Mouse (Mus musculus) limb, embryonic 11.5 days (tissue): ENCODE data around the gene Prdm1. TPM values are rescaled to one million over a fixed set of nuclear protein-coding genes. Genes with fewer than 3 reads are reported as not detected.
A peak's percentile ranks its signal among the peaks of the same experiment; 100 is the strongest.

Experiments used
- ATAC-seq: fragments of 200-750 bp; cut with Nextera tagmentation; 2 replicates; pipeline ENCODE4 v1.8.0; 2017; ENCODE audit warnings: low read depth; ENCODE audit not compliant: insufficient number of reproducible peaks, low FRiP score, low TSS enrichment
- DNase-seq: peaks from one replicate; pipeline ENCODE4 v3.0.0-alpha.2; 2015; ENCODE audit warnings: low spot score
- H3K27ac ChIP-seq: fragments of 300-500 bp; sonication (generic); replicated peaks from 2 replicates; pipeline ENCODE4 v1.5.1; 2014; ENCODE audit warnings: low read depth, mild to moderate bottlenecking, low read length
- H3K27me3 ChIP-seq: fragments of 300-500 bp; sonication (generic); 2 replicates; pipeline ENCODE4 v1.6.1; 2014; ENCODE audit warnings: mild to moderate bottlenecking, low read length, mixed read lengths; ENCODE audit not compliant: control insufficient read depth, insufficient read depth
- H3K36me3 ChIP-seq: fragments of 300-500 bp; sonication (generic); 2 replicates; pipeline ENCODE4 v1.6.1; 2014; ENCODE audit warnings: mild to moderate bottlenecking, low read length, moderate library complexity, mixed read lengths; ENCODE audit not compliant: control insufficient read depth, insufficient read depth
- H3K4me1 ChIP-seq: fragments of 300-500 bp; sonication (generic); 2 replicates; pipeline ENCODE4 v1.6.1; 2014; ENCODE audit warnings: low read length, mixed read lengths; ENCODE audit not compliant: control insufficient read depth, insufficient read depth
- H3K4me2 ChIP-seq: fragments of 300-500 bp; sonication (generic); 2 replicates; pipeline ENCODE4 v1.6.1; 2014; ENCODE audit warnings: low read depth, mild to moderate bottlenecking, moderate library complexity; ENCODE audit not compliant: severe bottlenecking
- H3K4me3 ChIP-seq: fragments of 300-500 bp; sonication (generic); 2 replicates; pipeline ENCODE4 v1.5.1; 2014; ENCODE audit warnings: low read depth, low read length
- H3K9ac ChIP-seq: fragments of 300-500 bp; sonication (generic); 2 replicates; pipeline ENCODE4 v1.6.1; 2014; ENCODE audit warnings: mild to moderate bottlenecking, low read length
- H3K9me3 ChIP-seq: fragments of 300-500 bp; sonication (generic); 2 replicates; pipeline ENCODE4 v1.6.1; 2016; ENCODE audit warnings: low read length; ENCODE audit not compliant: control insufficient read depth
- WGBS: fragments of 180-500 bp; shearing (Covaris S2); extraction: QIAGEN DNeasy Blood & Tissue Kit; methylation state at CpG from one replicate; pipeline ENCODE4 v1.1.7; 2014; 5-methylcytosine and 5-hydroxymethylcytosine counted together
- polyA plus RNA-seq: library from polyadenylated mRNA; unstranded; fragments of >200 nt; fragmentation: Nextera tagmentation; extraction: Ambion mirVana; gene quantifications from 2 replicates; pipeline ENCODE4 v1.2.1, GENCODE M21; 2014

Gene Prdm1
- polyA plus RNA-seq, 1 experiment from 2014 or later, result 3.6 TPM

GRCm38 (mm10) chr10:44530067-44530360 lies 1.7 kb upstream of the Prdm1 start:
- 6% methylated on average over 5 of the region's 5 CpGs for WGBS
- peak overlapping the region; percentile 60 for H3K4me2 ChIP-seq
- peaks cover 12% of the 10 kb centered on the region for H3K4me1 ChIP-seq
- ATAC-seq (no peak), DNase-seq (no peak)
- H3K27ac ChIP-seq, result no peak overlapping the region
- peak overlapping the region; percentile 41 for H3K4me3 ChIP-seq
- no peaks in the 10 kb centered on the region for H3K9me3 ChIP-seq
- peak overlapping the region; percentile 68 for H3K9ac ChIP-seq
- peaks cover 14% of the 10 kb centered on the region; the same call in 1 of the 2 replicates for H3K27me3 ChIP-seq
- no peaks in the 10 kb centered on the region for H3K36me3 ChIP-seq

- peaks cover 11% of the 10 kb centered on the region for H3K4me1 ChIP-seq
- H3K4me3 ChIP-seq, result peak overlapping the region; percentile 41
- no peaks in the 10 kb centered on the region for H3K36me3 ChIP-seq
- ATAC-seq, result peak; percentile 99
- peak overlapping the region; percentile 79 for H3K4me2 ChIP-seq
- H3K9ac ChIP-seq, result peak overlapping the region; percentile 68
- under 1% methylated on average over 42 of the region's 42 CpGs for WGBS
- no peak overlapping the region for H3K27ac ChIP-seq
- H3K9me3 ChIP-seq, result no peaks in the 10 kb centered on the region
- peak; percentile 91 for DNase-seq
- H3K27me3 ChIP-seq, result peaks cover 14% of the 10 kb centered on the region; the same call in 1 of the 2 replicates
These were observed 1.1 kb upstream of the Prdm1 start for GRCm38 (mm10) chr10:44529218-44530066.

- no peak for ATAC-seq
- H3K27me3 ChIP-seq, result peaks cover 14% of the 10 kb centered on the region; the same call in 1 of the 2 replicates
- under 1% methylated on average over 16 of the region's 16 CpGs for WGBS
- H3K4me3 ChIP-seq, result peak overlapping the region; percentile 21
- peaks cover 10% of the 10 kb centered on the region for H3K4me1 ChIP-seq
- no peaks in the 10 kb centered on the region for H3K9me3 ChIP-seq
- H3K4me2 ChIP-seq, result peak overlapping the region; percentile 69
- no peak overlapping the region for H3K9ac ChIP-seq
- DNase-seq, result peak; percentile 49
- no peak overlapping the region for H3K27ac ChIP-seq
- H3K36me3 ChIP-seq, result no peaks in the 10 kb centered on the region
These were observed 650 bp downstream of the Prdm1 start for GRCm38 (mm10) chr10:44527651-44528050.

- Histone ChIP-seq H3K27me3 (peaks cover 14% of the 10 kb centered on the region; the same call in 1 of the 2 replicates), H3K27ac (no peak overlapping the region), H3K9ac (0 out of 2 replicates have a peak overlapping the region, but pooled peaks have one; percentile 34), H3K36me3 (no peaks in the 10 kb centered on the region), H3K9me3 (no peaks in the 10 kb centered on the region), H3K4me1 (peaks cover 10% of the 10 kb centered on the region), H3K4me3 (peak overlapping the region; percentile 21), H3K4me2 (peak overlapping the region; percentile 69)
- no peak for ATAC-seq
- WGBS, result 1% methylated on average over 31 of the region's 31 CpGs
- DNase-seq, result peak; percentile 64
These were observed 1.3 kb downstream of the Prdm1 start for GRCm38 (mm10) chr10:44526751-44527591.

GRCm38 (mm10) chr10:44520189-44520588 lies 8.1 kb downstream of the Prdm1 start:
- no peak for ATAC-seq
- no peak overlapping the region for H3K27ac ChIP-seq
- WGBS, result 52% methylated on average over 6 of the region's 6 CpGs

GRCm38 (mm10) chr10:44518631-44519030 lies 9.7 kb downstream of the Prdm1 start:
- Histone ChIP-seq H3K4me1 (no peaks in the 10 kb centered on the region), H3K27ac (no peak overlapping the region), H3K9ac (no peak overlapping the region), H3K4me3 (no peak overlapping the region), H3K27me3 (no peaks in the 10 kb centered on the region), H3K4me2 (no peak overlapping the region), H3K36me3 (no peaks in the 10 kb centered on the region), H3K9me3 (no peaks in the 10 kb centered on the region)
- WGBS, result 80% methylated on average over 7 of the region's 7 CpGs
- DNase-seq (no peak), ATAC-seq (no peak)

More at GRCm38 (mm10) chr10:44520189-44520588, 8.1 kb downstream of the Prdm1 start:
- Histone ChIP-seq H3K9ac (no peak overlapping the region), H3K36me3 (no peaks in the 10 kb centered on the region), H3K4me1 (no peaks in the 10 kb centered on the region), H3K4me3 (no peak overlapping the region), H3K9me3 (no peaks in the 10 kb centered on the region), H3K27me3 (no peaks in the 10 kb centered on the region), H3K4me2 (no peak overlapping the region)
- DNase-seq, result no peak

- Histone ChIP-seq H3K27me3 (no peaks in the 10 kb centered on the region), H3K9ac (no peak overlapping the region), H3K4me1 (no peaks in the 10 kb centered on the region), H3K4me2 (no peak overlapping the region), H3K27ac (no peak overlapping the region), H3K36me3 (no peaks in the 10 kb centered on the region), H3K9me3 (no peaks in the 10 kb centered on the region), H3K4me3 (no peak overlapping the region)
- 93% methylated on average over 5 of the region's 5 CpGs for WGBS
- DNase-seq (no peak), ATAC-seq (no peak)
These were observed 15.2 kb downstream of the Prdm1 start for GRCm38 (mm10) chr10:44513108-44513507.

- H3K4me2 ChIP-seq, result no peak overlapping the region
- H3K27me3 ChIP-seq, result no peaks in the 10 kb centered on the region
- DNase-seq (no peak), ATAC-seq (no peak)
- no peak overlapping the region for H3K27ac ChIP-seq
- WGBS, result 91% methylated on average over 3 of the region's 3 CpGs
- H3K4me1 ChIP-seq, result peaks cover 4% of the 10 kb centered on the region; the same call in 1 of the 2 replicates
- no peak overlapping the region for H3K9ac ChIP-seq
- H3K9me3 ChIP-seq, result no peaks in the 10 kb centered on the region
- H3K4me3 ChIP-seq, result no peak overlapping the region
- no peaks in the 10 kb centered on the region for H3K36me3 ChIP-seq
These were observed 17.3 kb downstream of the Prdm1 start for GRCm38 (mm10) chr10:44511029-44511428.
